Mouse (Mus musculus) yolk sac, embryonic 10.5 days (tissue): ENCODE measurements around the gene Otulinl.
"Not testable (repeated sequence)": the region's sequence is repeated elsewhere in the genome, so short reads cannot be mapped to it uniquely, and the experiment has no call there.

Source experiments
- DNase-seq: peaks from one replicate; pipeline ENCODE4 v3.0.0-alpha.2; 2017; ENCODE audit warnings: low spot score

Gene Otulinl

GRCm38 (mm10) chr15:27681419-27682187 lies at the start of gene Otulinl:
Gene Otulinl (minus strand): TSS chr15:27681579.
- DNase-seq: peak; percentile 90

- DNase-seq: no peak
Measured at GRCm38 (mm10) chr15:27726228-27726627, 44.8 kb upstream of the Otulinl start.

DNA sequence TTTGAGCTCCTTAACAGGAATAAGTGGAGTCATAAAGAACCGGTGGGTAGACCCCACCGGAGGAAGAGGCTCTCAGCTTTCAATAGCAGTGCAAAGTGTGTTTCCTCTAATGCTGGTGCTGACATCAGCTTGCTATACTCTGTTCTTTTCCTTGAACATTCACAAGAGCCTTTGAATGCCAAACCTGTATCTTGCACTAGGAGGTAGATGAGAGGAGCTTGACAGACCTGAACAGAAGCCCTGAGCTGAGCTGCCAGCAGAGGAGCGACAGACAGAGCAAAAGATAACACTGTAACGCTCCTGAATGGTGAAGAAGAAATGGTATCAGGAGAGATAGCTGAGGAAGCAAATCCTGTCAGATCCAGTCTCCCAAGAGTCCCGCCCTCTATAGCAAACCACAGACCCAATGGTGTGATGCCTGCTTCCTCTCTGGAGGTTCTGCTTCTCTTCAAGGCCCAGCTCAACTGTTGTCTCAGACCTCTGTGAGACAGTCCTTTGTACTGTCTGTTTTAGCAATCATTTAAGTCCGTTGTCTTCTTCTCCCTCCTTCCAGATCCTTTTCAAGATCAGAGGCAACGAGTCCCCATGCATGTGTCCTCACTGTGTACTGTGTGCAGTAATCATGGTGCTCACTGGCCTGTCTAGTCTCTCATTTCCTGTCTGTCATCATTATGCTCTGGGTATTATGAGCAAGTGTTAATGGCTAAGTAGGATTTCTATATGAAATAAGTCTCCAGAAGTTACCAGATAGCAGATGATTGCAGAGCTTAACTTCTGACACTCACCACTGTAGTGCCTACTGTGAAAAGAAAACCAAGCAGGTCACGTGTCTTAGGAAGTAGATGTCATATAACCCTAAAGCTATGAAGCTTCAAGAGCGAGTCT lies 43.7 kb upstream of the Otulinl start:
- DNase-seq: no peak

DNA sequence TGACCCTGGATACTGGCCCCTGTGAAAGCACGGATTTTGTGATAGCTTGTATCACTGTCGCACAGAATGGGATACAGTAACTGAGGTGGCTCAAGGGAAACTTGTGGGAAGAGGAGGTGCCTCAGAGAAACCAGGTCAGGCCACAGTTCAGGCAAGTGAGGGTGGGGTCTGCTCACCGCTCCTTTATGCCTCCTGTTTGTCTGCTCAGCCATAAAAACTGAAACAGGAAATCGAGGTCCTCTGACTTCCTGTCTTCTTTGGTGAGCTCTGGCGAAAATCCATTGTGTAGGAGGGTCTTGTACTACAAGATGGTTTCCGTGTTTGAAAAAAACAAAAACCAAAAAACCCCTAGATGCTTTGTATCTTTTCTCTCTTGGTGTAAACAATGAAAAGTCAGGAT lies 42.9 kb upstream of the Otulinl start:
- DNase-seq: no peak

- DNase-seq: no peak
Measured at GRCm38 (mm10) chr15:27723746-27724145, 42.4 kb upstream of the Otulinl start.

- not testable (repeated sequence) for DNase-seq
Measured at GRCm38 (mm10) chr15:27720297-27720696, 38.9 kb upstream of the Otulinl start.

GRCm38 (mm10) chr15:27718668-27719067 lies 37.3 kb upstream of the Otulinl start:
- no peak for DNase-seq

- no peak for DNase-seq
Measured at GRCm38 (mm10) chr15:27715331-27715730, 34.0 kb upstream of the Otulinl start.

DNA sequence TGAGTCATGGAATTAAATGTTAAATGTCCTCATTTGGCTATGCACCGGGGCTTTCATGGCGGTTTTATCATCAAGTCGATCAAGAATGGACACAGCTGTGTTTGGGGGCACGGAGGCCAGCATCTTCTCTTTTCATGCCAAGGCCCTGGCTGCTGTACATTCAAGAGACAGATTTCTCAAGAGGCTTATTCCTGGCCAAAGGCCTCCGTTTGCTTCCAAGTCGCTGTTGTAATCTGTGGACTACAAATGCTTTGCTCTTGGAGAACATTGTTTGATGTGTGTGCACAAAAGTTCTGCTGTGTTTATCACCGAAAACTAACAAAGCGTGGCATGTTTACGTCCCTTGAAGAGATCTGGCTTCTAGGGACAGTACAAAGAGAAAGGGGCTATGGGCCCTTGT lies 29.3 kb upstream of the Otulinl start:
- DNase-seq: no peak

DNA sequence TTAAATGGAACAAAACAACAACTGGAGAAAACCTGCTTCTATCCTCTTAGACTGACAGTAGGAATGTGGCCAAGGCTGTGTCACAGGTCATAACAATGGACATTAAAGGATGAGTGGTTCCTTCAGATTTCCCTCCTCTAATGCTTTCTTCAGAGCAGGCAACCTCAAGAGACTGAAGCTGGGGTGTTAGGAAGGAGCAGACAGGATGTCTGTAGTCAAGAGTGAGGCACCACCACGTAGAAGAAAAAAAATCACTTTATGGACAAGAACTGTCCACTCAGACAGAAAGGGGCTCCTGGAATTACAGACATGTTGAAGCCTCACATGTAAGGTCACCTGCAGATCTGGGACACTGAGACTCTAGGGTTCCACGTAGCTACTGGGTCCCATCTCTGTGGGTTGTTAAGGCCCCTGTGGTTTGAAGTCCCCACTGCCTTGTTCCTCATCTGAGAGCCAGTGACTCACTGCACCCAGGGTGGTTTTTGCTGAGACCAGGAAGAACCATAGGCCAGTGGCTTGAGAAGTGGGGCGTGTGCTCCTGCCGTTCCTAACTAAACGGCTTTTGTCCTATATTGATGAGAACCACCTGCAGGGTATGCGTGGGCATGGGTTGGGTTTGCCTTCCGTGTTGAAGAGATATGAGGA lies 27.7 kb upstream of the Otulinl start:
- no peak for DNase-seq

DNA sequence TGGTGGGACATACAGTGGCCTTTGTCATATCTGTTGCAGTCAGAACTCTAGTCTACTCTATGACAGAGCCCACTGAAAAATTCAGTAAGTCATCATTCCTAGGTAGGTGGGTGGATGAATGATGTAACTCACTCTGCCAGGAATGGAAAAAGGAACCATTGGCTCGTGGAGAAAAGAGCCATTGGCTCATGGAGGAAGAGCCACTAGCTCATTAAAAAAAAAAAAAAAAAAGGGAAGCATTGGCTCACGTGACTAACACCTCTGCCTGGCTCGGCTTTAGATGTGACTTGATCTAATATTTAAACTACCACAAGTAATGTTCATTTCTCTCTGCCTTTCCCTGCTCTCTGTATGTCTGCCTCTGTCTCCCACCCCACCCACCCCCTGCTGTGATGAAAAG lies 27.1 kb upstream of the Otulinl start:
- DNase-seq: no peak

GRCm38 (mm10) chr15:27702972-27703313 lies 21.6 kb upstream of the Otulinl start:
- DNase-seq: no peak

DNA sequence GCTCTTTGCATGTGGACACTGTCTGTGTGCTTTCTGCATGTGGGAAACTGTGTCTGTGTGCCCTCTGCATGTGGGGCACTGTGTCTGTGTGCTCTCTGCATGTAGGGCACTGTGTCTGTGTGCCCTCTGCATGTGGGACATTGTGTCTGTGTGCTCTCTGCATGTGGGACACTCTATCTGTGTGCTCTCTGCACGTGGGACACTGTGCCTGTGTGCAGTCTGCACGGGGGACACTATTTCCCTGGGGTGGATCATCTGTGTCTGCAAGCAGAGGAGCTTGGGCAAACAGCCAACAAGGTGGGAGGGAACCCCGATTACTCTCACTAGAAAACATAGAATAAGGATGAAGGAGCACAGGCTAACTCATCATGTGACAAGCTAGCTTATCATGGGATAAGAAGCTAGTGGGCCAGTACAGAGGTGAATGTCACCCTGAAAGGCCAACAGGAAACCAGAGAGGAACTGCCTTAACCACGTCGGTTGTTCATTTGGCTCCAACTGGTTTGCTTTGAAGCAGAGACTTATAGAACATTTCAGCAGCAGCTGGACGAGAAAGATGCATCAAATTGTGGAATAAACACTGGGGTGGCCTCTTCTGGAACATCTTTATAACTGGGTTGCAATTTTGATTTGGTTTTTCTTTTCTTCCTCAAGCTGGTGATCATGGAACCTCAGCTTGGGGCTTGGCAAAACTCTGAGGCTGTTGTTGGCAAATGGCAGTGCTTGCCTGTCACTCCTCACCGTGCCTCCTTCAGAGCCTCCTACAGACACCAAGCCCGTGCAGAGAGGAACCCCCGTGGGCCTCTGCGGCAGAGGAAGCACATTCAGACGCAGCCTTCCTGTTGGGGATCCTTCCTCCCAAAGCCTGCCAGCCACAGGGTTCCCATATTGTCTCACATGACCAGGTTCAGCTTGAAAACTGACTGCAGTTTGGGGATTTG lies 20.9 kb upstream of the Otulinl start:
- DNase-seq: no peak

DNA sequence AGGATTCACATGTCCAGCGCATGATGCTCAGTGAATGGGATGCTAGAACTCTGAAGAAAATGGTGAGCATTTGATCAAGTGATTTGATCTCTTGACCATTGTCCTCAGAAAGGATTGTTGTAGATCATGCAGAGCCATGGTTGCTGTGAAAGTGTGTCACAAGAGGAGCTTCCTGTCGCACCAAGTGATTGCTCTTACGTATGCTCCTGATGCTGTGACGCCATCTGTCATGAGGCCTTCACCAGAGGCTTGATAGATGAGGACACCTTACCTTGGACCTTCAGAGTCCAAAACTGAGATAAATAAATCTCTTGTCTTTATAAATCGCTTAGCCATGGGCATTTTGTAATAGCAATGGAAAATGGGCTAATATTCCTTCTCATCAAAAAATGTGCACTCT lies 16.3 kb upstream of the Otulinl start:
- no peak for DNase-seq

DNA sequence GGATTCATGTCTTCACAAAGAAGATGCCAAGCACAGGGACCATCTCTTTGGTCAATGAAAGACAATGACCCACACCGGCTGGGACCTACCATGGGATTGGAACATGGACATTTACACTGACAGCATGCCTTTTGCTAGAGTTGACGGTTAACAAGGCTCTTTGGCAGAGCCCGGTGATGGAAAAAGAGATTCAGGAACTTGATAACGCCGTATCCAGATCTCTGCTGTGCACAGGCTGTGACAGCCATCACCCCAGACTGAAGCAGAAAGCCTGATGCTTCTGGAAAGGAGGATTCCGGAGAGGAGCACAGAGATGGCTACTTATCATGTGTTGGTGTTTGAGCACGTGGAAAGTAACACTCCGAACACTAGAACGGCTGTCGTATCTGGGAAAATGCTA lies 11.9 kb upstream of the Otulinl start:
- no peak for DNase-seq

DNA sequence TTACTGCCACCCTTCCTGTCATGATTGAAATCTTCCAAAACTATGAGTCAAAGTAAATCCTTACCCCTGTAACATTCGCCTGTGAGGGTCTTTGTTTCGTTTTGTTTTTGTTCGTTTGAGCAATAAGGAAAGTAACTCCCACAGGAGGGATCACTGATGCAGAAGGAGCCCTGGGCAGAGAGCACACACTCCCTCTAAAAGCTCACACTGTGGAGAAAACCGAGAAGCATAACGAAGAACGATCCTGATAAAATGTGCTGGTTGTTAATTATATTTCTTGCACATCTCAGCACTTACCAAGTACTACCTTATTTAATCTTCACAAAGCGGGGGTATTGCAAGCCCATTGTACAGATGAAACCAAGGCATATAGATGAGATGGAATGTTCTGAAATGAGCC lies 10.8 kb upstream of the Otulinl start:
- no peak for DNase-seq

- no peak for DNase-seq
Measured at GRCm38 (mm10) chr15:27691213-27691612, 9.8 kb upstream of the Otulinl start.

- no peak for DNase-seq
Measured at GRCm38 (mm10) chr15:27688041-27688651, 6.8 kb upstream of the Otulinl start.

- no peak for DNase-seq
Measured at GRCm38 (mm10) chr15:27684813-27685212, 3.4 kb upstream of the Otulinl start.

GRCm38 (mm10) chr15:27683206-27683605 lies 1.8 kb upstream of the Otulinl start:
- no peak for DNase-seq

- DNase-seq: no peak
Measured at GRCm38 (mm10) chr15:27682619-27683018, 1.2 kb upstream of the Otulinl start.
